Mouse (Mus musculus) erythroblast, embryonic 14.5 days (primary cell): ENCODE measurements around the gene Serinc1.

Source experiments
- GATA1 ChIP-seq: IDR thresholded peaks from 2 replicates; pipeline ENCODE4 v1.6.1; 2012; ENCODE audit warnings: low read length, inconsistent platforms, mixed read lengths
- TAL1 ChIP-seq: IDR thresholded peaks from 3 replicates; pipeline ENCODE4 v1.6.1; 2012; ENCODE audit warnings: low read length, inconsistent platforms, mixed read lengths

- TF ChIP-seq GATA1 (no peak), TAL1 (no peak)
These were observed 45.7 kb downstream of the Serinc1 start for GRCm38 (mm10) chr10:57486542-57487071.
